Mouse (Mus musculus): ENCODE measurements around the gene Ppp1r27.

GRCm38 (mm10) chr11:120519738-120520137 is 31.2 kb downstream of the Ppp1r27 start:
- TF ChIP-seq POLR2A (IDR thresholded peaks at IDR 0.05; ENCODE audit: borderline replicate concordance, extremely low read depth, insufficient read depth, insufficient read length, poor library complexity, severe bottlenecking), result no peak
- TF ChIP-seq CTCF (IDR thresholded peaks at IDR 0.05; ENCODE audit: borderline replicate concordance, extremely low read depth, insufficient read depth, insufficient read length), result no peak

Data from brain, embryonic 14.5 days (tissue).